Mouse (Mus musculus) embryonic stem cell, embryonic (primary cell): ENCODE results near the gene Cacna2d3.

Experiments used
- CTCF ChIA-PET, 4 experiments: fragments of 300-600 bp in 2 of 4; fragments of 350-600 bp in 2 of 4; sonication (Branson Sonifier 250); formaldehyde crosslinking; loops; one replicate each; lab custom pipeline; 2022; ENCODE audit warnings: inconsistent platforms in 2 of 4; lab: Charles Lee
- POLR2A ChIA-PET, 4 experiments: fragments of 300-600 bp in 2 of 4; fragments of 350-600 bp in 2 of 4; sonication (Branson Sonifier 250); formaldehyde crosslinking; loops; one replicate each; lab custom pipeline; 2022; ENCODE audit warnings: antibody characterized with exemption in 4 of 4, inconsistent platforms in 1 of 4; lab: Charles Lee

Cacna2d3 gene

GRCm38 (mm10) chr14:29334897-29335296 is 386.8 kb downstream of the Cacna2d3 start:
- CTCF ChIA-PET: no interaction called here
- POLR2A ChIA-PET: no interaction called here

- POLR2A ChIA-PET: no interaction called here
- CTCF ChIA-PET: no interaction called here
These were observed 387.4 kb downstream of the Cacna2d3 start for GRCm38 (mm10) chr14:29334216-29334615.

DNA sequence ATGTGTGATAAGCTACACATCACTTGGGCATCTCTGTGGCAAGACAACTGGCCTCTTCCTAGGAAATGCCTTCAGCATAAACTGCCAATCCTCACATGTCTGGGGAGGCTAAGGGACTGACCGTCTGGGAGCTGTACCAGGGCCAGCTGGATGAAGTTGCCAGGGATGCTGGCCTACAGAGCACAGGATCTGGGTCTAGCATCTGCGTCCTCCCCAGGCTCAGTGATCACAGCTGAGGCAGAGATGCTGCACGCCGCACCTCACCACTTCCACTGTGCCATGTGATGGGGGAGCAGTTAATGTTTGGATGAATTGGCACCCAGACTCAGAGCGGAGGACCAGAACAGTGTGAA is 397.3 kb downstream of the Cacna2d3 start:
- ChIA-PET POLR2A (no interaction called here), CTCF (interaction anchor here in 1 of 4 experiments (0.6 kb wide), 1 partner anchor 1043 kb away, joined by 3 read pairs; no protein-coding TSS in a partner anchor)

DNA sequence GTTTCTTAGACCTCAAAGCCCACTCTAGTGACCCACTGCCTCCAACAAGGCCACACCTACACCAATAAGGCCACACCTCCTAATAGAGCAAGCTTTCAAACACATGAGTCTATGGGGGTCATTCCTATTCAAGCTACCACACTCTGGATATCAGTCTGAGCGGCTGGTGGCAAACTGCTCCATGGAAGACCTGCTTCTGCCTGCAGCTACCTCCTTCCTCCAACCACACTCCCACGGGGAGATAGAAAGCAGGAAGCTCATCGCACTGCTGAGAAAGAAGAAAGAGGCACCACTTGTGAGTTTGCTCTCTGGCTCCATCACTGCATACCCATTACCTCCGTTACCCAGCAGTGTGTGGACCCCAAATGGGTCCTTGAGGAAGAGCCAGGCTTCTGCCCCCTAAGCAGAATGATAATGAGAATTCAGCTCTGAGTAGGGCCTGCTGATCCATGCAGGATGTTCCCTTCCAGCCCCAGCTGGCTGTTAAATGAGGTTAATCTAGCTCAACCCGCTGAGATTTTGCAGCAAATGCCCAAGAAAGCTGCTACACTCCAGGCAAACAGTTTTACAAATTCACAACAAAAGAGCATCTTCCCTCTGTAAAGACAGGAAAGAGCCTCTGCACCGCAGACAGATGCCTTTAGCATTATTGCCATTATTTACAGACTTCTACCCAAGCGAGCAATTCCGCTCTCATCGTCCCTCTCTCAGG is 397.8 kb downstream of the Cacna2d3 start:
- POLR2A ChIA-PET: no interaction called here
- CTCF ChIA-PET: interaction anchor here in 1 of 4 experiments (0.6 kb wide), 1 partner anchor 1042 kb away, joined by 3 read pairs; no protein-coding TSS in a partner anchor

- ChIA-PET CTCF (no interaction called here), POLR2A (no interaction called here)
These were observed 408.2 kb downstream of the Cacna2d3 start for GRCm38 (mm10) chr14:29313431-29313830.

GRCm38 (mm10) chr14:29305623-29306022 is 416.0 kb downstream of the Cacna2d3 start:
- CTCF ChIA-PET: no interaction called here

DNA sequence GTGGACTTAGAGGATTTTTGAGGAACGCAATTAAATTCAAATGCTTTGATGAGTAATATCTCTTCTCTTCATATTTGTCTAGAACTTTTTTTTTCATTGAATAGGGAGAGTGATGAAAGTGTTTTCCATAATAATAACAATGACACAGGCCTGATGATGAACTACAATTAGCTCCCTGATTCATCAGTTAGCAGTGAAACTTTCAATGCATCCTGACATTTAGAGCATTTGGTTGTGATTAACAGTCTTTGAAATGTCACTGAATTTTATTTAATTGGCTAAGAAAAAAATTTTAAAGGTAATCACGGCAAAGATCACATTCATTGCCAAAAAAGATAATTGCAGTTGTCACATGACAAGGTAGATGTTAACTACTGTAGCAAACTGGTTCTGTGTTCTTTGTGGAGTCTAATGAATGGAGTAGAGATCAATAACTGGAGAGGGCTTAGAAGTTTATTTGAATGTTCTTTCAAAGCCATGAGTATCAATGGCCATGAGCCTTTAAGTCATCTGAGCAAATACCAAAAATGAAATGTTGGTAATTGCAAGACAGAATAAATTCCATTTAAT is 425.4 kb downstream of the Cacna2d3 start:
- POLR2A ChIA-PET: no interaction called here

More at GRCm38 (mm10) chr14:29305623-29306022, 416.0 kb downstream of the Cacna2d3 start:
- POLR2A ChIA-PET: no interaction called here

DNA sequence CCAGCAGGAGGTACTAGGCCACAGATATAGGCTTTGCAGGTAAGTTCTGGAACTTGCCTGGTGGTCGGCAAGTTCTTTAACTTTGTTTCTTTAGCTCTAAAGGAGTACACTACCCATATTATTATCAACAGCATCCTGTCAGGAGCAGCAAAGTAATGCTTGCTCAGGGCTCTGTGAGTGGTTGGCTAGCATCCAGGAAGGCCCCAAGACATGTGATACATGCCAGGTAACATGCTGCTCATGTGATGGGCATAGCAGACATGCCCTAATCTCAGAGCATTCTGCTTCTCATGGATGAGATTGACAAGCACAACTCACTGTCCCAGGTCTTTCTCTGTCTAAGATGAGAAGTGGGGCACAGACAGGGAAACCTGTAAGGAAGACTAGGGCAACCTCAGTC is 442.8 kb downstream of the Cacna2d3 start:
- ChIA-PET CTCF (no interaction called here), POLR2A (no interaction called here)

More for the DNA sequence above, 425.4 kb downstream of the Cacna2d3 start:
- CTCF ChIA-PET: no interaction called here

DNA sequence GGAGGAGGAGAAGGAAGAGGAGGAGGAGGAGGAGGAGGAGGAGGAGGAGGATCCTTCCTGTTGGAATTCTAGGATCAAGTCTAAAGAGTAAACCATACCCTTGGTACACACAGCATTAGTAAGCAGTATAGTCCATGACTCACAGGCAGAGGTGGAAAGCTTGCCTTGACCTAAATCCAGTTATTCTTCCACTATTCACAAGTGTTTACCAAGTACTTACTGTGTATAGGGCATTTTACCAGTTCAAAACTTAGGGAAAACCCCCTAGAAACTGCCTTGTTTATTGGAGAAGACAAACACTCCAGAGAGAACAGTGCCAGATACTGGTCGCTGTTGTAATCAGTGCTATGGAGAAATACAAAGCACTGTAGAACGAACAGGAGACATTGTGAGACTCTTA is 443.3 kb downstream of the Cacna2d3 start:
- CTCF ChIA-PET: no interaction called here

GRCm38 (mm10) chr14:29277701-29278100 is 444.0 kb downstream of the Cacna2d3 start:
- ChIA-PET POLR2A (no interaction called here), CTCF (no interaction called here)

More for the DNA sequence above, 443.3 kb downstream of the Cacna2d3 start:
- POLR2A ChIA-PET: no interaction called here

GRCm38 (mm10) chr14:29273890-29274289 is 447.8 kb downstream of the Cacna2d3 start:
- ChIA-PET CTCF (no interaction called here), POLR2A (no interaction called here)

- ChIA-PET CTCF (no interaction called here), POLR2A (interaction anchor here in 2 of 4 experiments (0.7 to 1.6 kb wide), 3 partner anchors 107 to 680 kb away, joined by 3 to 4 read pairs (median 4); no protein-coding TSS in a partner anchor)
These were observed 451.1 kb downstream of the Cacna2d3 start for GRCm38 (mm10) chr14:29270541-29270940.

DNA sequence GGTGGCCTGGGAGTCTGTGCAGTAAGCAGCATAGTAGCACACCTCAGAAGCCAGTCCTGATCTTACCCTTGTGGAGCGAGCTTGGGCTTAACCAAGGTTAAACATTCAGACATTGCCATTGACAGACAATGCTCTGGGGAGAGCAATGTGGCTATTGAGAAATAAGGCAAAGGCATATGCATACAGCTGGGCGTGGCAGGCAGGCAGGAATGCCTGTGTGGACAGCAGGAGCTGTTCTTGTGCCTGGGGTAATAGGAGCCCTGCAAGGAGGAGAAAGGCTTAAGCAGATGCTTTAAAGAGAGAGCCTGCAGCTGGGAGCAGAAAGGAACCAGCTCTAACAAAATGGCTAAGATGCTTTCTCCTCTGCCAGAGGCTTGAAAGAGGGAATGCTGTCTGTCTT is 451.8 kb downstream of the Cacna2d3 start:
- POLR2A ChIA-PET: interaction anchor here in 2 of 4 experiments (0.6 to 1.6 kb wide), 3 partner anchors 10 to 681 kb away, joined by 3 to 4 read pairs (median 4); no protein-coding TSS in a partner anchor

DNA sequence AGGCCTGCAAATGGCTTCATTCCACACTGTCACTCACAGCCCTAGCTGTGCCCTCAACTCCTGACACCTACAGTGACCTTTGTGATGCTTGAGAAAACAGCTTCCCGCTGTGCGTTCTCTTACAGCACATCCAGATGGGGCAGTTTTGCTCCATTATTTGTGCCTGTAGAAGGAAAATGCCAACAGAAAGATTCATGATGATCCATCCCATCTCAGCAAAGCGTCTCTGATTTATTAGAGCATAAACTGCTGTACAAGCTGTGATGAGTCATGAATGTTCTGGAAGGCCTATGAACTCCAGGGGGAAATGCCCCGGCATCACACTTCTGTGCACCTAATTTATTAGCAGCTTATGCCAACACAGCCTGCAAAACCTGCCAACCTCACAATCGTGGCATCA is 453.1 kb downstream of the Cacna2d3 start:
- ChIA-PET CTCF (interaction anchor here in 1 of 4 experiments (0.5 kb wide), 1 partner anchor 761 kb away, joined by 8 read pairs; no protein-coding TSS in a partner anchor), POLR2A (no interaction called here)

More for the DNA sequence above, 451.8 kb downstream of the Cacna2d3 start:
- CTCF ChIA-PET: interaction anchor here in 2 of 4 experiments (0.5 to 0.9 kb wide), 2 partner anchors 343 to 670 kb away, joined by 3 to 6 read pairs; no protein-coding TSS in a partner anchor

DNA sequence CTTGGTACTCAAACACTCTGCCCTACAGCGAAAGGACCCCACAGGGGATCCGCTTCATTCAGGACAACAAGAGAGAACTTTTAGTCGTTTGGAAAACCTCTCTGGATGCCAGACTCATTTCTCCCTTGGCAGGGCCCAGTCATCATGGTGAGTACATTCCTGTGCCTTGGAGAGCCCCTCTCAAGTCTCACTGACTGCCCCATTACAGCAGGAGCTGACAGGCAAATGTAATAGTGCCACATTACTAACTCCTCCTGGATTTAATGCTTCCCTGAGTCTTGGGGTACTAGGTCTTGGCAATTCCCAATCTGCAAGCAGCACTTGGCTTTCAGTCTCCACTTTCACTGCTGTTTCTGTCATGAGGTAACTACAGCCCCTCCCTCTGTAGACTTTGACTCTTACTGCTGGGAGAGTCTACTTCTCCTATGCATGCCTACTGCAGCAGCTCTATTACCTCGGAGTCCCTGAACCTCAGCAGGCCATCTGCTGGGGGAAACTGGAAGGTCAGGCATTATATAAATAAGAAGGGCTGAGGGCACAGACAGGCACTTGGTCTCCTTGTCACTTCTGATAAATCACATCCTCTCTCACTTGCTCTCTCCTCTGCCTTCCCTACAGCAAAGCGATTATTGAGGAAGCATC is 454.3 kb downstream of the Cacna2d3 start:
- POLR2A ChIA-PET: no interaction called here

DNA sequence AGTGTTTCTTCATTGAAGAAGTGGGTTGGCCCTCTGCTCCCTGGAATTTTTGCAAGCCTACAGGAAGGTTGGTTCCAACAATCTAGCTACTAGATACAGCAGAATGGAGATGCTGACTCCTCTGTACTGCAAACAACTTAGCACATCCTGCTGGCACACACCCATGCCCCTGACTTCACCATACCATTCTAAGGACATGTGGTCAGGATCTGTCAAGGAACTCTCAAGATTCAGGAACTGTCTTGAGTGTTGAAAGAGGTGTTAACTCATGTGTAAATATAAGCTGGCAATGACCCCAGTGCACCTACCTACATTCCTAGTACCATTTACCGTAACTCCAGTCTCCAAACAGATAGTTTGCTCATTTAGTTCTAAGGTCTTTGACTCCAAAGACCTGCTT is 461.0 kb downstream of the Cacna2d3 start:
- ChIA-PET CTCF (no interaction called here), POLR2A (interaction anchor here in 1 of 4 experiments (0.5 kb wide), 1 partner anchor 25 kb away, joined by 3 read pairs; no protein-coding TSS in a partner anchor)

More for the DNA sequence above, 454.3 kb downstream of the Cacna2d3 start:
- CTCF ChIA-PET: interaction anchor here in 2 of 4 experiments (0.5 to 0.6 kb wide), 2 partner anchors 1295 to 1671 kb away, joined by 3 to 4 read pairs; no protein-coding TSS in a partner anchor

DNA sequence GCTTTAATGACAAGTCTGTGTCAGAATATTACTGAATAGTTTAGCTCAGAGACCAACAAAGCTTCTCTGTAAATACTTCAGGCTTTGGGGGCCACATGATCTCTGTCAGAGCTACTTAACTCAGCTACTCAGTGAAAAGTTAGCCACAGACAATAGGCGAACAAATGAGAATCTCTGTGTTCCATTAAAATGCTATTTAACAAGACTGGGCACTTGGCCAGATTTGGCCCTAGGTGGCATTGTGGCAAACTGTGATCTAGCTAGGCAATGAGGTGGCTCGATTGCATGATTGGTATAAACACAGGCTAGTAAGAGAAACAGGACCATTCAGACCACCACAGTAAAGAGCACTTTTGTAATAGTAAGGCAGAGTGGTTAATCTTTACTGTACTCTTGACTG is 478.1 kb downstream of the Cacna2d3 start:
- CTCF ChIA-PET: no interaction called here
- POLR2A ChIA-PET: no interaction called here

- POLR2A ChIA-PET: no interaction called here
- CTCF ChIA-PET: no interaction called here
These were observed 483.2 kb downstream of the Cacna2d3 start for GRCm38 (mm10) chr14:29238446-29238845.

DNA sequence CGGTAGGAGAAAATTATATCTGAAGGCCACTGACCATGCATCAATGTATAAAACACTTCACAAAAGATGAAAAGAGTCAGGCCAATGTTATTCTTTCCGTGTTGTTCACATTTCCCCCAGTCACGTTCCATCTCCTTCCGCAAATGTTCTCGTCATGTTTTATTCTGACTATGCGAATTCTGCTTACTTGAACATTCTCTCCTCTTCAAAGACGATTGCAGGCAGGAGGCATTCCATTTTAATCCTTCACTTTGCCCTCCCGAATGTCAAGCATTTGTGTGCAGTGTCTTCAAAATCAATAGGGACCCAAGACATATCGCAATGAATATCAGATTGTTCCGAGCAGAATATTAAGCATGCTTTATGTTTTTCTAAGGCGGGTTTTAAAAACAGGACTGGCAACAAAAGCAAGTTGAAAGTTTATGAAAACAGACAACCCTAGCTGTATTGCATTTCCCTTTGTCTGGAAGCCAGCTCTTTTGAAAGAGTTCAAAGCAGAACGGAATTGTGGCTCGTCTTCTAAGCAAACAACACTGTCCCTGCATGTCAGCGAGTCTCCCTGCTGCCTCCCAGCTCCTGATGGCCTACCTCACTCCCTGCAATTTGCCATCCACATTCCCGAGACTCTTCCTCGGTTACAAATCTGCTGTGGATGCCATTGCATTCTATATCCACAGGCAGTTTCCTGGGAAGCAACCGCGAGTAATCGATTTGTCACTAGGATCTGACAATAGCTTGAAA is 492.5 kb downstream of the Cacna2d3 start:
- CTCF ChIA-PET: interaction anchor here in 1 of 4 experiments (0.5 kb wide), 1 partner anchor 1353 kb away, joined by 3 read pairs; no protein-coding TSS in a partner anchor
- POLR2A ChIA-PET: no interaction called here
